Mouse (Mus musculus): ENCODE results near the gene Klc1.

GRCm38 (mm10) chr12:111795180-111795895 is 36.7 kb downstream of the Klc1 start:
- TF ChIP-seq CTCF (IDR thresholded peaks at IDR 0.05; ENCODE audit: control insufficient read depth, insufficient read depth, insufficient read length): no peak
- TF ChIP-seq MYOD1 (IDR thresholded peaks at IDR 0.05; ENCODE audit: control insufficient read depth, insufficient read length, low read depth): no peak
- TF ChIP-seq MYOG (IDR thresholded peaks at IDR 0.05; ENCODE audit: control insufficient read depth, extremely low read depth, insufficient read length): no peak
